Mouse (Mus musculus) heart, postnatal 10 days (tissue): ENCODE measurements around the gene Vps4a. TPM values are rescaled to one million over a fixed set of nuclear protein-coding genes. Genes with fewer than 3 reads are reported as not detected.

ENCODE experiments used
- total RNA-seq, 2 experiments: library from RNA; stranded (reverse); gene quantifications; 2 replicates each; pipeline ENCODE4 v1.2.3; 2021

The Vps4a gene
- total RNA-seq, 2 experiments from 2014 or later, result 59.8 to 61.4 TPM

Other genes with a start within 250 kb of the Vps4a start
- gene Has3, start 161.0 kb upstream of the Vps4a start, total RNA-seq, result 1 to 10 TPM; 1.9 to 2.4 TPM
- 10 to 100 TPM; 23.8 to 25.0 TPM for gene Utp4, start 137.6 kb upstream of the Vps4a start, total RNA-seq
- gene Sntb2, start 95.5 kb upstream of the Vps4a start, total RNA-seq, result 10 to 100 TPM; 27.1 to 27.6 TPM
- 10 to 100 TPM; 43.4 to 53.1 TPM for gene Pdf, start 17.4 kb downstream of the Vps4a start, total RNA-seq
- 10 to 100 TPM; 18.9 to 22.1 TPM for gene Cog8, start 25.5 kb downstream of the Vps4a start, total RNA-seq
- 10 to 100 TPM; 24.9 to 28.8 TPM for gene Nip7, start 25.7 kb downstream of the Vps4a start, total RNA-seq
- not detected for gene Tmed6, start 34.4 kb downstream of the Vps4a start, total RNA-seq
- 10 to 100 TPM; 18.0 to 18.1 TPM for gene Terf2, start 65.3 kb downstream of the Vps4a start, total RNA-seq
- 10 to 100 TPM; 47.0 to 48.9 TPM for gene Cyb5b, start 119.4 kb downstream of the Vps4a start, total RNA-seq